Mouse (Mus musculus) forebrain, embryonic 15.5 days (tissue): ENCODE measurements around the gene Hus1. TPM values are rescaled to one million over a fixed set of nuclear protein-coding genes. Genes with fewer than 3 reads are reported as not detected.

ENCODE experiments used
- ATAC-seq: fragments of 200-750 bp; cut with Nextera tagmentation; replicated peaks from 2 replicates; pipeline ENCODE4 v1.8.0; 2017; ENCODE audit warnings: mild to moderate bottlenecking, moderate TSS enrichment, moderate library complexity
- H3K27ac ChIP-seq: fragments of 300-500 bp; sonication (generic); replicated peaks from 2 replicates; pipeline ENCODE4 v1.5.1; 2015; ENCODE audit warnings: mild to moderate bottlenecking, inconsistent platforms
- H3K27me3 ChIP-seq: fragments of 300-500 bp; sonication (generic); 2 replicates; pipeline ENCODE4 v1.6.1; 2015; ENCODE audit warnings: inconsistent platforms
- H3K36me3 ChIP-seq: fragments of 300-500 bp; sonication (generic); 2 replicates; pipeline ENCODE4 v1.6.1; 2015; ENCODE audit warnings: mild to moderate bottlenecking, inconsistent platforms
- H3K4me1 ChIP-seq: fragments of 300-500 bp; sonication (generic); 2 replicates; pipeline ENCODE4 v1.6.1; 2015; ENCODE audit warnings: inconsistent platforms
- H3K4me2 ChIP-seq: fragments of 300-500 bp; sonication (generic); replicated peaks from 2 replicates; pipeline ENCODE4 v1.6.1; 2015; ENCODE audit warnings: mild to moderate bottlenecking, inconsistent platforms
- H3K4me3 ChIP-seq: fragments of 300-500 bp; sonication (generic); 2 replicates; pipeline ENCODE4 v1.5.1; 2015; ENCODE audit warnings: mild to moderate bottlenecking, inconsistent platforms
- H3K9ac ChIP-seq: fragments of 300-500 bp; sonication (generic); replicated peaks from 2 replicates; pipeline ENCODE4 v1.6.1; 2015; ENCODE audit warnings: mild to moderate bottlenecking, inconsistent platforms
- H3K9me3 ChIP-seq: fragments of 300-500 bp; sonication (generic); 2 replicates; pipeline ENCODE4 v1.6.1; 2016; ENCODE audit warnings: inconsistent platforms
- WGBS: fragments of 180-500 bp; shearing (Covaris S2); methylation state at CpG from one replicate; pipeline ENCODE4 v1.1.7; 2015; ENCODE audit warnings: mixed read lengths; 5-methylcytosine and 5-hydroxymethylcytosine counted together
- polyA plus RNA-seq: library from polyadenylated mRNA; unstranded; fragments of >200 nt; fragmentation: Nextera tagmentation; extraction: Ambion mirVana; gene quantifications from 2 replicates; pipeline ENCODE4 v1.2.1, GENCODE M21; 2015

Gene Hus1
- polyA plus RNA-seq, 1 experiment from 2014 or later: 10.0 TPM

DNA sequence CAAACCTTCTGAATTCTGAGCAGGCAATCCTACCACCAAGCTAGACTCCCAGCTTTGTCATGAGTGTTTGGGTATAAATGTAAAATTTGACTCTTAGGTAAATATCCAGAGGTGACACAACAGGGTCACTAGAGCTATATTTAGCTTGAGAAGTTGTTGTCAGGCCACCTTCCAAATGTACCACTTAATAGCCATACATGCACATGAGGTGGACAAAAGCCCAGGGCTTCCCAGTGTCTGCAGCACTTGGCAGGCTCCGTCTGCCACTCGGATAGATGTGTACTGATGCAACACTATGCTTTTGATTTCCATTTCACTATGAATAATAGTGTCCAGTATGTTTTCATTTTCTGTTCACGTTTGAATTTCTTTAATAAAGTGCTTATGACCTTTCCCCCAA lies 14.2 kb upstream of the Hus1 start:
- WGBS: 79% methylated on average over 3 of the region's 3 CpGs
- no peaks in the 10 kb centered on the region for H3K9me3 ChIP-seq
- no peak overlapping the region for H3K4me2 ChIP-seq
- no peak overlapping the region for H3K27ac ChIP-seq
- no peaks in the 10 kb centered on the region for H3K36me3 ChIP-seq
- no peaks in the 10 kb centered on the region for H3K4me1 ChIP-seq
- ATAC-seq: no peak
- H3K4me3 ChIP-seq: no peak overlapping the region
- H3K27me3 ChIP-seq: no peaks in the 10 kb centered on the region
- H3K9ac ChIP-seq: no peak overlapping the region

- no peaks in the 10 kb centered on the region for H3K27me3 ChIP-seq
- H3K36me3 ChIP-seq: no peaks in the 10 kb centered on the region
- 80% methylated on average over 7 of the region's 7 CpGs for WGBS
- no peaks in the 10 kb centered on the region for H3K4me1 ChIP-seq
- no peak for ATAC-seq
- no peak overlapping the region for H3K4me3 ChIP-seq
- no peaks in the 10 kb centered on the region for H3K9me3 ChIP-seq
- H3K27ac ChIP-seq: no peak overlapping the region
- H3K4me2 ChIP-seq: no peak overlapping the region
- H3K9ac ChIP-seq: no peak overlapping the region
Observed at GRCm38 (mm10) chr11:9024782-9025181, 13.8 kb upstream of the Hus1 start.

DNA sequence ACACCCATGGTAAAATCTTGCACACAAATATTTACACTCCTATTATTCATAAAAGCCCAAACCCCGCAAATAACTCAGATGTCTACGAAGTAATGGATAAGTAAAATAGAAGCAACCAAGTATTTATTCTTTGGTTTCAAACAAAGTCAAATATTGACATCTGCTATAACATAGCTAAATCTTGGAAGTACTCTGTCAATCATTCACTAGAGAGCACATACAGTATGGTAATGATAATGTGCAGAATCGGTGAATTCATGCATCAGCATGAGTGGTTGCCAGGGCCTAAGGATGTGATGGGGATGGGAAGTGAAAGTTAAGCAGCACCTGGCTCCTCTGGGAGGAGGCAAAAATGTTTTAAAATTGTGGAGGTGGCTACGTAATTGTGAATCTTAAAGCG lies 9.2 kb upstream of the Hus1 start:
- Histone ChIP-seq H3K9ac (no peak overlapping the region), H3K4me2 (no peak overlapping the region), H3K27ac (no peak overlapping the region), H3K4me3 (no peak overlapping the region), H3K4me1 (no peaks in the 10 kb centered on the region), H3K27me3 (no peaks in the 10 kb centered on the region), H3K9me3 (no peaks in the 10 kb centered on the region), H3K36me3 (no peaks in the 10 kb centered on the region)
- WGBS: 93% methylated on average over 5 of the region's 5 CpGs
- ATAC-seq: no peak

DNA sequence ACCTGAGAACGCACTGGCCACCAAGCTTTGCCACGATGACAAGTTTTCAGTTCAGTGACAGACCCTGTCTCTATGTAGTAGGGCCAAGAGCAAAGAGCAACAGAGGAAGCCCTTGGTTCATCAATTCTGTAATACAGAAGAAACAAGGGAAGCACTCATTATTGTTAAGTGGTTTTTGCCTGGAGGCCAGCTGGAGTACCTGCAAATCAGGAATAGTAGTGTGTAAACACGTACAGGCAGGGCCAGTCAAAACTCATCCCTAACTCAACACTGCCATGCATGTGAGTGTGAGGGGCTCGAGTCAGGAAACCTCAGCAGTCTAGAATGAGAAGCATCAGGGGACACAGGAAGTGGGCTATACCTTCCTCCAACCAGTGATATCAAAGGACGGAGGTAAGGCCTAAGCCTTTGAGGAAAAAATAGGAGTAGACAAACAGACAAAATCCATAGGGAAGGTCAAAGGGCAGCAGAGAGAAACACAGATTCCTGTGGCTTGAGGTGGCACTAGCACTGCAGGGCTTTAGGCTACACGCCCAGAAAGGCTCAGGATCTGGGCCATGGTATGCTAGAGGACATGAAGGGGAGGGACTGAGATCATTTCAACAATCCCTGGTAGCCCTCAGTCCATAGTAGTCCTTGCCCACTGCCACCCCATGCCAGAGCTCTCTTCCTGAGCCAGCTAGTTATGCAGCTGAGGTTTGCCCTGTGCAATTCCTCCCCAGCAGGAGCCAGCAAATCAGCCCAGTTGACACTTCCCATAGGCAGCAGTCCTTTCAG lies 7.7 kb upstream of the Hus1 start:
- H3K27me3 ChIP-seq: no peaks in the 10 kb centered on the region
- no peak overlapping the region for H3K9ac ChIP-seq
- ATAC-seq: no peak
- H3K27ac ChIP-seq: no peak overlapping the region
- no peaks in the 10 kb centered on the region for H3K9me3 ChIP-seq
- no peak overlapping the region for H3K4me3 ChIP-seq
- WGBS: 83% methylated on average over 6 of the region's 6 CpGs
- H3K36me3 ChIP-seq: no peaks in the 10 kb centered on the region
- H3K4me2 ChIP-seq: no peak overlapping the region
- no peaks in the 10 kb centered on the region for H3K4me1 ChIP-seq

DNA sequence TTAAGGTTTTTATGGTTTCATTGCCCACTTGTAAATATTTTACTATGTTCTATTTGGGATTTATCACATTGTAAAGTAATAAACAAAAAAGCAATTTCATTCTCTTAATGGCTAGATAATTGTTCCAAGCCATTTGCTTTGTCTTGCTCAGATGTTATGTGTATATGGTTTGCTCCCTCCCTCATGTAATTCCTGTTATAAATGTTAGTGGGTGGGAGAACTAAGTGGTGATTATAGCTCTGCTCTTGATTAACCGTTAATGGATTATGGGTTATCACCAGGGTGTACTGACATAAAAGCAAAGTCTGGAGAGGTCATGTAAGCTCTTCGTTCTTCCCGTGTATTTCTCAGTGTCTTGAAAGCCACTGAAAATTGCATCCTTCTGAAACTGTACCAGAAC lies 3.7 kb upstream of the Hus1 start:
- no peak overlapping the region for H3K4me2 ChIP-seq
- peaks cover 8% of the 10 kb centered on the region for H3K4me1 ChIP-seq
- H3K27ac ChIP-seq: no peak overlapping the region
- H3K9ac ChIP-seq: no peak overlapping the region
- H3K27me3 ChIP-seq: no peaks in the 10 kb centered on the region
- ATAC-seq: no peak
- H3K9me3 ChIP-seq: no peaks in the 10 kb centered on the region
- WGBS: 86% methylated on average over 3 of the region's 3 CpGs
- H3K36me3 ChIP-seq: no peaks in the 10 kb centered on the region
- H3K4me3 ChIP-seq: no peak overlapping the region

GRCm38 (mm10) chr11:9011348-9011747 lies 357 bp upstream of the Hus1 start:
- H3K4me2 ChIP-seq: peak overlapping the region; percentile 62
- no peaks in the 10 kb centered on the region for H3K27me3 ChIP-seq
- peaks cover 11% of the 10 kb centered on the region for H3K4me1 ChIP-seq
- peak overlapping the region; percentile 67; the same call in 1 of the 2 replicates for H3K9ac ChIP-seq
- ATAC-seq: peak; percentile 33; the same call in 1 of the 2 replicates
- no peaks in the 10 kb centered on the region for H3K9me3 ChIP-seq
- H3K36me3 ChIP-seq: no peaks in the 10 kb centered on the region
- H3K27ac ChIP-seq: no peak overlapping the region
- 2% methylated on average over 3 of the region's 3 CpGs for WGBS
- H3K4me3 ChIP-seq: peak overlapping the region; percentile 71

GRCm38 (mm10) chr11:9010416-9010815 lies 575 bp downstream of the Hus1 start:
- WGBS: 0% methylated on average over 7 of the region's 7 CpGs
- H3K9me3 ChIP-seq: no peaks in the 10 kb centered on the region
- H3K36me3 ChIP-seq: peaks cover 4% of the 10 kb centered on the region; the same call in 1 of the 2 replicates
- peak overlapping the region; percentile 67 for H3K9ac ChIP-seq
- H3K27ac ChIP-seq: peak overlapping the region; percentile 70
- peak overlapping the region; percentile 62 for H3K4me2 ChIP-seq
- ATAC-seq: peak; percentile 57
- H3K4me1 ChIP-seq: peaks cover 11% of the 10 kb centered on the region
- H3K27me3 ChIP-seq: no peaks in the 10 kb centered on the region
- peak overlapping the region; percentile 71 for H3K4me3 ChIP-seq

DNA sequence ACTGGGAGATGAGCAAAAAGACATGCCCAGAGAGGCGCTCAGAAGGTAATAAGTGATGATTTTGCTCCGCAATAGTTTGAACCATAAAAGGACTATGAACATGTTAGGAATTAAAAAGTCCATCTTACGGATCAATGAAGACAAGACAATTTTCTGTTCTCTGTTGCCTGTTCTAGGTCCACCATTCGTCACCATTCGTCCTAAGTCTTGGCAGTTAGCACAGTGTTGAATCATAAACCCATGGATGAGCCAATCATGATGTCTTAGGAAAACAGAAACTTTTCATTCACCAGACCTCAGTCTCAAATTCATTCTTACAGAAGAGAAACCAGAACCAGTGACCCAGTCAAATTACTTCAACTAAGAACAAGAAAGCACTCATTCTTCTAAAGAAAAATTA lies 2.2 kb downstream of the Hus1 start:
- no peaks in the 10 kb centered on the region for H3K9me3 ChIP-seq
- H3K36me3 ChIP-seq: peaks cover 15% of the 10 kb centered on the region; the same call in 1 of the 2 replicates
- H3K4me3 ChIP-seq: no peak overlapping the region
- no peak overlapping the region for H3K27ac ChIP-seq
- H3K9ac ChIP-seq: no peak overlapping the region
- 93% methylated on average over 5 of the region's 5 CpGs for WGBS
- H3K27me3 ChIP-seq: no peaks in the 10 kb centered on the region
- H3K4me1 ChIP-seq: peaks cover 11% of the 10 kb centered on the region
- H3K4me2 ChIP-seq: no peak overlapping the region
- no peak for ATAC-seq

- H3K36me3 ChIP-seq: peaks cover 2% of the 10 kb centered on the region; the same call in 1 of the 2 replicates
- H3K9ac ChIP-seq: no peak overlapping the region
- no peak overlapping the region for H3K4me2 ChIP-seq
- ATAC-seq: no peak
- no peak overlapping the region for H3K27ac ChIP-seq
- H3K4me1 ChIP-seq: no peaks in the 10 kb centered on the region
- H3K9me3 ChIP-seq: no peaks in the 10 kb centered on the region
- no peak overlapping the region for H3K4me3 ChIP-seq
- no peaks in the 10 kb centered on the region for H3K27me3 ChIP-seq
- WGBS: 71% methylated on average over 4 of the region's 4 CpGs
Observed at GRCm38 (mm10) chr11:8988084-8988483, 22.9 kb downstream of the Hus1 start.

DNA sequence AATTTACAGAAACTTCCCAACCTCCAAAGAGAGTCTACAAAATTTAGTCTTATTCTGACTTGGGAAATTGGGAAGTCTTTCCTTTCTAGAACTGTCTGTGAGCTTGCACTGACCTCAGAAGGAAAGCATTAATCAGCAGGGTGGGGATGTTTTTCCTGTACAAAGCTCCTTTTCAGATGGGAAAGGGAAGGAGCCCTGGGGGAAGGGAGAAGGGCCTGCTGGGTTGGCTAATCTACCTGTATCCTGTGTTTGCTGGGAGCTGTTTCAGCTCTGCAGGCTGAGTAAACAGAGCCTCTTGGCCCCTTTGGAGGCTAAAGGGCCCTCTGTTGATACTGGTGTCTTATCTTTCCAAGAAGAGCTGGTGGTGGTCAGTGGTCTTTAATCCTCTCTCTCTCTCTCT lies 24.9 kb downstream of the Hus1 start:
- Histone ChIP-seq H3K9me3 (no peaks in the 10 kb centered on the region), H3K27me3 (no peaks in the 10 kb centered on the region), H3K9ac (no peak overlapping the region)

DNA sequence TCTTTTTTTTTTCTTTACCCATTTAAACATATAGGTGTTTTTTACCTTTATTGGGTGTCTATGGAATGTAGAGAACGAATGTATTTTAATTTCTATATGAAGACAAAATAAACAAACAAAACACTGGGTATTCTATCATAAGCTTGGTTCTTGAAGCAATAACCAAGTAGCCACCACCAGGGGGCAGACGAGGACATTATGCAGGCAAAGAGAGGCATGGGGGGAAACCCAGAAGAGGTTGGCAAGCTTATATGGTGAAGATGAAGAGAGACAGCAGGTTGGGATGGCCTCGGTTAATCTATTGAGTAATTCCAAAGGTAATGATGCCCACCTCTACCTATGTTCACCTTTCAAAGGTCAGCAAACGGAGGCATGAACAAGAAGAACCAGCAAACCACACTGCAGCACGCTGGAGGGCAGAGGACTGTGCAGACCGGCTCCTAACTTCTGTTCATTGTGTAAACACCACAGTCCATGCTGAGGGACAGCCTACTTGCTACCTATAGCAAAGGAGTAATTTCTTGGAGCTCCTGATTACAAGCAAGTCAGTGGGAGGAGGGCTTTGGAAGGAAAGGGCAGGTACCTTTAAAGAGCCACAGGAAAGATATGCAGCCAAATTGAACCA lies 27.6 kb downstream of the Hus1 start:
- no peaks in the 10 kb centered on the region for H3K9me3 ChIP-seq
- H3K27ac ChIP-seq: no peak overlapping the region
- ATAC-seq: peak; percentile 69
- 44% methylated on average over 6 of the region's 6 CpGs for WGBS
- no peaks in the 10 kb centered on the region for H3K4me1 ChIP-seq
- no peak overlapping the region for H3K4me2 ChIP-seq
- no peaks in the 10 kb centered on the region for H3K36me3 ChIP-seq
- H3K27me3 ChIP-seq: no peaks in the 10 kb centered on the region
- H3K9ac ChIP-seq: no peak overlapping the region
- no peak overlapping the region for H3K4me3 ChIP-seq

More for the DNA sequence above, 24.9 kb downstream of the Hus1 start:
- H3K4me2 ChIP-seq: no peak overlapping the region
- ATAC-seq: no peak
- no peak overlapping the region for H3K4me3 ChIP-seq
- H3K36me3 ChIP-seq: peaks cover 2% of the 10 kb centered on the region; the same call in 1 of the 2 replicates
- H3K4me1 ChIP-seq: no peaks in the 10 kb centered on the region
- H3K27ac ChIP-seq: no peak overlapping the region

DNA sequence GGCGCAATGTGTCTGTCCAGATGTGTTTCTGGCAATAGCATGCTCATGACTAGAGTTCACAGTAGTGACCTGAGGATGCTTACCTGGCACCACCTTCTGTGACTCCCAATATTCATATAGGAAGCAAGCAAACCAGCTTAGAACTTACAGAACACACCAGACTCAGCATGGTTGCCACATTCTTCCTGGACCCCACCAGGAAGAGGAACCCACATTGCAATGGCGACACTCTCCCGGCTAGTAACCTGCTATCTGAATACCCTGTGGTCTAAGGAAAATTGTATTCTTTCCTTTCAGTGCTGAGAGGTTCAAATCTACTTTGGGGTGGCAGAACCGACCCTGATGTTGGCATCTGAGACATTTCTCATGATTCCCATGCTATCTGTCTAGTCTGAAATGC lies 32.8 kb downstream of the Hus1 start:
- Histone ChIP-seq H3K27me3 (no peaks in the 10 kb centered on the region), H3K36me3 (no peaks in the 10 kb centered on the region), H3K4me1 (no peaks in the 10 kb centered on the region), H3K9me3 (no peaks in the 10 kb centered on the region), H3K9ac (no peak overlapping the region), H3K27ac (no peak overlapping the region), H3K4me2 (no peak overlapping the region), H3K4me3 (no peak overlapping the region)
- ATAC-seq: no peak
- 90% methylated on average over 4 of the region's 4 CpGs for WGBS
